31 mouse cellular contexts compared by ENCODE assay signal in the genomic region with DNA sequence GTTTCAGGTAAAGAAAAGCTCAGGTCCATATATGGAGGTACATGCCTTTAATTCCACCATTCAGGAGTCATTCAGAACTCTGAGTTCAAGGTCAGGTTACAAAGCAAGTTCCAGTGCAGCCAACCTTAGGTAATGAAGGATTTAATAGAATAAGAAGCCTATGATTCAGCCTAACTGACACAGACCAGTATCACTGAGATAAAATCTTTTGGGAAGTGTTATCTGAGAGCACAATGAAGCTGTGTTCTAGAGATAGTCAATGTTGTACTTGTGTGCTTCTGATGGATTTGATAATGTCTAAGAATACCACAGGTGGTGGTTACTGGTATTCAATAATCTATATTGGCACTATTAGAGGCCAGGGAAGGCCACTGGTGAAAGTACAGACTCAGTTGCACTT.
"Had no signal": no experiment of that assay in that cellular context is flagged by ENCODE, and none has a peak within 500 bp of the region (broad histone marks: within the 10 kb centered on the region; RNA-seq: fewer than 3 reads in every experiment).

No protein-coding gene starts in this region.

- H3K4me2 ChIP-seq: limb, embryonic 12.5 days; limb, embryonic 13.5 days; limb, embryonic 15.5 days; liver, embryonic 11.5 days; liver, embryonic 12.5 days; liver, embryonic 13.5 days; liver, embryonic 15.5 days; lung, embryonic 14.5 days; lung, embryonic 15.5 days; midbrain, embryonic 11.5 days; midbrain, embryonic 12.5 days; midbrain, embryonic 13.5 days; midbrain, embryonic 15.5 days had no signal

- DNase-seq: left cerebral cortex, postnatal 4 days; liver; liver, embryonic 13.5 days; liver, postnatal 0 days; lung, adult 18-20 months; lung, adult 2 months; lung, embryonic 14.5 days; lung, postnatal 10 days; lung, postnatal 14 days; lung, postnatal 36 days; lung, postnatal 4 days; midbrain, embryonic 14.5 days had no signal

- ATAC-seq: liver, embryonic 12.5 days; liver, postnatal 0 days; lung, postnatal 0 days; midbrain, embryonic 13.5 days; midbrain, embryonic 15.5 days; midbrain, embryonic 16.5 days had no signal

- H3K9ac ChIP-seq: limb, embryonic 12.5 days; limb, embryonic 13.5 days; limb, embryonic 15.5 days; liver, embryonic 12.5 days; liver, embryonic 13.5 days; liver, embryonic 14.5 days; liver, embryonic 15.5 days; liver, postnatal 0 days; lung, embryonic 14.5 days; lung, embryonic 15.5 days; midbrain, embryonic 12.5 days; midbrain, embryonic 13.5 days; midbrain, embryonic 15.5 days had no signal

- H3K36me3 ChIP-seq: limb, embryonic 10.5 days; limb, embryonic 12.5 days; limb, embryonic 13.5 days; limb, embryonic 15.5 days; liver, embryonic 12.5 days; liver, embryonic 13.5 days; liver, embryonic 15.5 days; lung, embryonic 15.5 days; midbrain, embryonic 10.5 days; midbrain, embryonic 12.5 days; midbrain, embryonic 13.5 days; midbrain, embryonic 15.5 days had no signal

- H3K27ac ChIP-seq: limb, embryonic 10.5 days; limb, embryonic 12.5 days; limb, embryonic 13.5 days; limb, embryonic 15.5 days; liver, embryonic 12.5 days; liver, embryonic 13.5 days; liver, embryonic 14.5 days; liver, embryonic 15.5 days; lung, embryonic 15.5 days; macrophage; midbrain, embryonic 10.5 days; midbrain, embryonic 12.5 days; midbrain, embryonic 13.5 days; midbrain, embryonic 15.5 days had no signal

- H3K9me3 ChIP-seq: limb, embryonic 10.5 days; limb, embryonic 12.5 days; limb, embryonic 13.5 days; limb, embryonic 15.5 days; liver, embryonic 12.5 days; liver, embryonic 13.5 days; liver, embryonic 15.5 days; lung, embryonic 15.5 days; megakaryocyte, embryonic 14.5 days; midbrain, embryonic 10.5 days; midbrain, embryonic 12.5 days; midbrain, embryonic 13.5 days; midbrain, embryonic 15.5 days had no signal

- H3K27me3 ChIP-seq: limb, embryonic 12.5 days; limb, embryonic 13.5 days; limb, embryonic 15.5 days; liver, embryonic 12.5 days; liver, embryonic 13.5 days; liver, embryonic 15.5 days; lung, embryonic 15.5 days; megakaryocyte, embryonic 14.5 days; midbrain, embryonic 12.5 days; midbrain, embryonic 13.5 days; midbrain, embryonic 15.5 days had no signal

- H3K4me1 ChIP-seq: limb, embryonic 10.5 days; limb, embryonic 12.5 days; limb, embryonic 13.5 days; limb, embryonic 15.5 days; liver, embryonic 12.5 days; liver, embryonic 13.5 days; liver, embryonic 15.5 days; lung, embryonic 15.5 days; megakaryocyte, embryonic 14.5 days; midbrain, embryonic 10.5 days; midbrain, embryonic 12.5 days; midbrain, embryonic 13.5 days; midbrain, embryonic 15.5 days had no signal

- H3K4me3 ChIP-seq: limb, embryonic 10.5 days; limb, embryonic 12.5 days; limb, embryonic 13.5 days; limb, embryonic 15.5 days; liver, embryonic 12.5 days; liver, embryonic 13.5 days; liver, embryonic 15.5 days; lung, embryonic 15.5 days; megakaryocyte, embryonic 14.5 days; midbrain, embryonic 10.5 days; midbrain, embryonic 12.5 days; midbrain, embryonic 13.5 days; midbrain, embryonic 15.5 days; myocyte had no signal
